Mouse (Mus musculus): Measurements from ENCODE around the gene Ctnnd2. TPM values are rescaled to one million over a fixed set of nuclear protein-coding genes. Genes with fewer than 3 reads are reported as not detected.
"Not testable (repeated sequence)": the region's sequence is repeated elsewhere in the genome, so short reads cannot be mapped to it uniquely, and the experiment has no call there.

Gene Ctnnd2
- polyA plus RNA-seq (2014; fragmentation: Nextera tagmentation; extraction: Ambion mirVana): 46.6 and 53.1 TPM in 2 replicates

DNA sequence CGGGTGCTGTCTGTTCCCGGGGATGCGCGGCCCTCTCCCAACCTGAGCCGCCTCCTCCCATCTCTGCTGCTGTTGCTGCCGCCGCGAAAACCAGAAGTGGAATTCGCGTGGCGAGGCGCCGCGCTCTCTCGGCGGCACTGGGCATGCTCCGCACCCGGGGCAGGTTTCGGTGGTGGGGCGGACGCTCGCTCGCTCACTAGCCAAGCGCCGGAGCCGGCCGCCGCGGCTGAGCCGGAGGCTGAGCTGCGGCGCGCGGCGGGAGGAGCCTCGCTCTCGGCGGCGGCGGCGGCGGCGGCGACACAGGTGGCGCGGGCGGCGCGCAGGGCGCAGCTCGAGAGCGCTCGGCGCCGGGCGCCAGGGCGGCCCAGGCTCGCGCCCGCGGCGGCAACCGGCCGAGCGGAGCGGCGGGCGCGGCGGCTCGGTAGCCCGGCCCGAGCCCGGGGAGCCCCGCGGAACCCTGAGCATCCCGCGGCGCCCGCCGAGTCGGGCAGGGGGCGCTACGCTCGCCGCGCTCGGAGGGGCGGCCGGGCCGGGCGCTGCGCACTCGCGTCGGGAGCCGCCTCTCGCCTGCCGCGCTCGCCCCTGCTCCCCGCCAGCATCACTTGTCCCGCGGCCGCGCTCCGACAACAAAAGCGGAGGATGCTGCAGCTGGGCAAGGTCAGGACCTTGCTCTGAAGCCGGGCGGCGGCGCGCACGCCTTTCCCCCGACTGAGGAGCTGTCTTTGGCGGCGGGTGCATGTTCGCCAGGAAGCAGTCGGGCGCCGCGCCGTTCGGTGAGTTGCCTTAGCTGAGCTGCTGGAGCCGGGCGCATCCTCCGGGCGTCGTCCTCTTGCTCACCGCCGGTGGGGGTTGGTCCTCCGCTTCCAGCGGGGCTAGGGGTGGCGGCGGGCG lies at the start of gene Ctnnd2:
Ctnnd2 (plus strand) TSS at position 203 of the 891 bp plus-strand sequence.
- peak within 1 kb of the TSS; percentile 63 for H3K4me3 ChIP-seq (ENCODE audit: low read depth, low read length)

DNA sequence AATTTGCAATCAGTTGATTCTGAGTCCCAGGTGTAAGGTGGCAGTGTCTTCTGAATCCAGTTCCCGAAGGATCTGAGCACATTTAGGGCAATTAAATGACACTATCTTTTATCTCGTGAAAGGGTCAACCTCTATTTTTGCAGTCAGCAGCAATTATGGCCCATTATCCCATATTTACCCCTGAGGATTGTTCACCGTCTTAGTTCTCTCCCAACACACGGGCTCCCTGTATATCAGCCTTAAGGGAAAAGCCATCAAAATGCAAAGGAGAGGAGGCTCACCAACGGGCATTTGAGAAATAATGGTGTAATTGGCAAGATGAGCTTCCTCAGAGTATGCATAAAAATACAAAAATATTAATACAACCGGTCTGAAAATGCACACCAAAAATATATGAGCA lies 41.7 kb upstream of the Ctnnd2 start:
- Histone ChIP-seq H3K4me1 (replicated peaks; ENCODE audit: control insufficient read depth, insufficient read depth, low read length) (no peaks in the 10 kb centered on the region), H3K36me3 (ENCODE audit: control insufficient read depth, insufficient read depth, low read length) (no peaks in the 10 kb centered on the region), H3K27me3 (ENCODE audit: control insufficient read depth, insufficient read depth, low read length) (no peaks in the 10 kb centered on the region), H3K9me3 (ENCODE audit: control insufficient read depth, low read length) (no peaks in the 10 kb centered on the region), H3K4me2 (ENCODE audit: low read depth, low read length, severe bottlenecking) (no peak overlapping the region), H3K9ac (ENCODE audit: low read length) (no peak overlapping the region), H3K4me3 (ENCODE audit: low read depth, low read length) (no peak overlapping the region), H3K27ac (ENCODE audit: low read depth, low read length) (no peak overlapping the region)
- 76% methylated on average over 6 of the region's 6 CpGs for WGBS
- no peak for DNase-seq (ENCODE audit: low spot score)
- no peak for ATAC-seq (replicated peaks; ENCODE audit: low FRiP score)

More for the DNA sequence above, at the start of gene Ctnnd2:
- Histone ChIP-seq H3K9me3 (ENCODE audit: control insufficient read depth, low read length) (no peaks in the 10 kb centered on the region), H3K27ac (ENCODE audit: low read depth, low read length) (peak within 1 kb of the TSS; percentile 85), H3K4me1 (replicated peaks; ENCODE audit: control insufficient read depth, insufficient read depth, low read length) (0 out of 2 replicates have a peak, but pooled peaks cover 4% of the 10 kb centered on the region), H3K36me3 (ENCODE audit: control insufficient read depth, insufficient read depth, low read length) (no peaks in the 10 kb centered on the region), H3K4me2 (ENCODE audit: low read depth, low read length, severe bottlenecking) (peak within 1 kb of the TSS; percentile 87), H3K27me3 (ENCODE audit: control insufficient read depth, insufficient read depth, low read length) (peaks cover 4% of the 10 kb centered on the region; the same call in 1 of the 2 replicates), H3K9ac (ENCODE audit: low read length) (peak within 1 kb of the TSS; percentile 83)
- peak; percentile 87 for ATAC-seq (replicated peaks; ENCODE audit: low FRiP score)
- under 1% methylated on average over 94 of the region's 136 CpGs for WGBS
- DNase-seq (ENCODE audit: low spot score): peak; percentile 90

DNA sequence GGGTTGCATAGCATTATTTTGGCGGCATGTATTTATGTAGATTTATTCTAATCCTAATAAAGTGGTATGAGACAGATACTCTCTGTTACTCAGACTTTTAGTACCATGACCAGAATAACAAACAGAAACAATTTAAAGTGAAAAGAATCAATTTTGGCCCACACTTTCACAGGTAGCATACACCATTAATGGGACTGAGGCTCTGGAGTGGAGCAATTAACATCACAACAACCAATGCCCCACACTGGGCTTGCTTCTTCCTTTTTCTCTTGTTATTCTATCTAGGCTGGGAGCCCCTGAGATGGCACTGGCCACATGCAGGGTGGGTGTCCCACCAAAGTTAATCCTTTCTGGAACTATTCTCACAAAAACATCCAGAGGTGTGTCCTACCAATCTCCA lies 32.8 kb upstream of the Ctnnd2 start:
- ATAC-seq (replicated peaks; ENCODE audit: low FRiP score); H3K9ac ChIP-seq (ENCODE audit: low read length); H3K4me3 ChIP-seq (ENCODE audit: low read depth, low read length); H3K27ac ChIP-seq (ENCODE audit: low read depth, low read length); H3K27me3 ChIP-seq (ENCODE audit: control insufficient read depth, insufficient read depth, low read length); H3K4me1 ChIP-seq (replicated peaks; ENCODE audit: control insufficient read depth, insufficient read depth, low read length); H3K9me3 ChIP-seq (ENCODE audit: control insufficient read depth, low read length); H3K4me2 ChIP-seq (ENCODE audit: low read depth, low read length, severe bottlenecking); DNase-seq (ENCODE audit: low spot score); H3K36me3 ChIP-seq (ENCODE audit: control insufficient read depth, insufficient read depth, low read length): not testable (repeated sequence)
- 42% methylated on average over 1 of the region's 1 CpGs for WGBS

DNA sequence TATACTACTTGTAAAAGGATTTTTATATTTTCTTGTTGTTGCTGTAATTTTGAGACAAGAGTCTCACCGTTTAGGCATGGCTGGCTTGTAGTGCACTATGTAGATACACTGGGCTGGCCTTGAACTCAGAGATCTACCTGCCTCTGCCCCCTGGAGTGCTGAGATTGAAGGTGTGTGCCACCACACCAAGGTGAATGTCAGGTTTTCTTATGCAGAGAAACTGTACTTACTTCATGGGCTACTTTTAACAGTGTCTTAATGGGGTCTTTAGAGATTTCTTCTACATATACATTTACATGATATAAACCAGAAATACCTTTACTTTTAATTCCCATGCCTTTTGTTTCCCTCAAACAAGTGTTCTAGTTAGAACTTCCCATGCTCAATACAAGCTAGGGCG lies 27.0 kb upstream of the Ctnnd2 start:
- Histone ChIP-seq H3K9me3 (ENCODE audit: control insufficient read depth, low read length) (no peaks in the 10 kb centered on the region), H3K9ac (ENCODE audit: low read length) (no peak overlapping the region), H3K36me3 (ENCODE audit: control insufficient read depth, insufficient read depth, low read length) (no peaks in the 10 kb centered on the region), H3K4me2 (ENCODE audit: low read depth, low read length, severe bottlenecking) (no peak overlapping the region), H3K27me3 (ENCODE audit: control insufficient read depth, insufficient read depth, low read length) (no peaks in the 10 kb centered on the region), H3K4me1 (replicated peaks; ENCODE audit: control insufficient read depth, insufficient read depth, low read length) (no peaks in the 10 kb centered on the region), H3K27ac (ENCODE audit: low read depth, low read length) (no peak overlapping the region), H3K4me3 (ENCODE audit: low read depth, low read length) (no peak overlapping the region)
- DNase-seq (ENCODE audit: low spot score): no peak
- 83% methylated on average over 2 of the region's 2 CpGs for WGBS
- no peak for ATAC-seq (replicated peaks; ENCODE audit: low FRiP score)

DNA sequence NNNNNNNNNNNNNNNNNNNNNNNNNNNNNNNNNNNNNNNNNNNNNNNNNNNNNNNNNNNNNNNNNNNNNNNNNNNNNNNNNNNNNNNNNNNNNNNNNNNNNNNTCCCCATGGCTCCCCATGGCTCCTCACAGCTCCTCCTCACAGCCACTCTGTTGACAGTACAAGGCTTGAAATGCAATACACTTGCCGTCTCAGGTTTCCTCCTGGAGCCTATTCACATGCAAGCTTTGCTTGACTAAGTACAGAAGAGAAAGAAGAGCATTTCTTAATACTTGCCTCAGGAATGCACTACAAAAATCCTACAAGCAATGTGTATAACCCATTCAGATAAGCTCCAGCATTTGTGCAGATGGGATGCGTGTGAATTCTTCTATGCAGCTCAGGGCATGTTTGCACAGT lies 20.2 kb upstream of the Ctnnd2 start:
- Histone ChIP-seq H3K9ac (ENCODE audit: low read length) (no peak overlapping the region), H3K27ac (ENCODE audit: low read depth, low read length) (no peak overlapping the region), H3K36me3 (ENCODE audit: control insufficient read depth, insufficient read depth, low read length) (no peaks in the 10 kb centered on the region), H3K4me1 (replicated peaks; ENCODE audit: control insufficient read depth, insufficient read depth, low read length) (no peaks in the 10 kb centered on the region), H3K4me3 (ENCODE audit: low read depth, low read length) (no peak overlapping the region), H3K9me3 (ENCODE audit: control insufficient read depth, low read length) (no peaks in the 10 kb centered on the region), H3K4me2 (ENCODE audit: low read depth, low read length, severe bottlenecking) (no peak overlapping the region), H3K27me3 (ENCODE audit: control insufficient read depth, insufficient read depth, low read length) (no peaks in the 10 kb centered on the region)
- WGBS: 53% methylated on average over 2 of the region's 2 CpGs
- no peak for ATAC-seq (replicated peaks; ENCODE audit: low FRiP score)
- DNase-seq (ENCODE audit: low spot score): no peak

GRCm38 (mm10) chr15:30157975-30158374 lies 14.4 kb upstream of the Ctnnd2 start:
- H3K4me3 ChIP-seq (ENCODE audit: low read depth, low read length): no peak overlapping the region
- no peaks in the 10 kb centered on the region for H3K9me3 ChIP-seq (ENCODE audit: control insufficient read depth, low read length)
- H3K27ac ChIP-seq (ENCODE audit: low read depth, low read length): no peak overlapping the region
- H3K4me2 ChIP-seq (ENCODE audit: low read depth, low read length, severe bottlenecking): no peak overlapping the region
- WGBS: 84% methylated on average over 1 of the region's 1 CpGs
- H3K4me1 ChIP-seq (replicated peaks; ENCODE audit: control insufficient read depth, insufficient read depth, low read length): no peaks in the 10 kb centered on the region
- H3K27me3 ChIP-seq (ENCODE audit: control insufficient read depth, insufficient read depth, low read length): no peaks in the 10 kb centered on the region
- ATAC-seq (replicated peaks; ENCODE audit: low FRiP score): no peak
- no peak overlapping the region for H3K9ac ChIP-seq (ENCODE audit: low read length)
- DNase-seq (ENCODE audit: low spot score): no peak
- no peaks in the 10 kb centered on the region for H3K36me3 ChIP-seq (ENCODE audit: control insufficient read depth, insufficient read depth, low read length)

DNA sequence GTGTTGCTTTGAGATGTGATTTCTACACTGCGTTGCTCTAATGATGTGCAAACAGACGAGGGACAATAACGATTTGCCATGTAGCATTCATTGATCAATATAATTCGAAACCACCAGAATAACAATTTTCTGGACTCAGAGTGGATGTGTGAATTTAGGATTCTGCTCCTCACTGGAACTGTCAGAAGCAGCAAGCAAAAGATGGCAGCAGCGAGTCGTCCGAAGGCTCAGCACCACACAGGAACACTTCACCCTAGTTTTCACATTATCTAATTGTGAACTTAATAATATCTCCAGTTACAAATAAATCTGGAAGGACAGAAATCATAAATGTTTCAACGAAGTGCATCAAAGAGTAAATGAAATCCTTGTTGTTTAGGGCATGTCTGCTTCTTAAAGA lies 2.4 kb upstream of the Ctnnd2 start:
- H3K27me3 ChIP-seq (ENCODE audit: control insufficient read depth, insufficient read depth, low read length): peaks cover 4% of the 10 kb centered on the region; the same call in 1 of the 2 replicates
- 0 out of 2 replicates have a peak, but pooled peaks cover 4% of the 10 kb centered on the region for H3K4me1 ChIP-seq (replicated peaks; ENCODE audit: control insufficient read depth, insufficient read depth, low read length)
- H3K9me3 ChIP-seq (ENCODE audit: control insufficient read depth, low read length): no peaks in the 10 kb centered on the region
- no peak overlapping the region for H3K4me2 ChIP-seq (ENCODE audit: low read depth, low read length, severe bottlenecking)
- DNase-seq (ENCODE audit: low spot score): no peak
- H3K36me3 ChIP-seq (ENCODE audit: control insufficient read depth, insufficient read depth, low read length): no peaks in the 10 kb centered on the region
- WGBS: 79% methylated on average over 8 of the region's 8 CpGs
- no peak overlapping the region for H3K4me3 ChIP-seq (ENCODE audit: low read depth, low read length)
- no peak for ATAC-seq (replicated peaks; ENCODE audit: low FRiP score)
- no peak overlapping the region for H3K9ac ChIP-seq (ENCODE audit: low read length)
- no peak overlapping the region for H3K27ac ChIP-seq (ENCODE audit: low read depth, low read length)

- Histone ChIP-seq H3K4me2 (ENCODE audit: low read depth, low read length, severe bottlenecking) (peak overlapping the region; percentile 87), H3K36me3 (ENCODE audit: control insufficient read depth, insufficient read depth, low read length) (no peaks in the 10 kb centered on the region), H3K27ac (ENCODE audit: low read depth, low read length) (no peak overlapping the region), H3K27me3 (ENCODE audit: control insufficient read depth, insufficient read depth, low read length) (peaks cover 4% of the 10 kb centered on the region; the same call in 1 of the 2 replicates), H3K4me1 (replicated peaks; ENCODE audit: control insufficient read depth, insufficient read depth, low read length) (0 out of 2 replicates have a peak, but pooled peaks cover 4% of the 10 kb centered on the region), H3K9ac (ENCODE audit: low read length) (peak overlapping the region; percentile 83), H3K4me3 (ENCODE audit: low read depth, low read length) (peak overlapping the region; percentile 63), H3K9me3 (ENCODE audit: control insufficient read depth, low read length) (no peaks in the 10 kb centered on the region)
- WGBS: 20% methylated on average over 11 of the region's 11 CpGs
- 0 out of 2 replicates have a peak, but pooled peaks have one; percentile 1 for ATAC-seq (replicated peaks; ENCODE audit: low FRiP score)
- DNase-seq (ENCODE audit: low spot score): no peak
These were observed 749 bp upstream of the Ctnnd2 start for GRCm38 (mm10) chr15:30171493-30172195.
